Mouse (Mus musculus): Measurements from ENCODE around the gene Mvp.

- TF ChIP-seq CTCF (conservative IDR thresholded peaks at IDR 0.05; ENCODE audit: insufficient read depth, insufficient read length, low read depth, low read length), result no peak
- TF ChIP-seq POLR2A (IDR thresholded peaks at IDR 0.05; ENCODE audit: low read depth, low read length), result no peak
Measured at GRCm38 (mm10) chr7:126988816-126989215, 25.6 kb downstream of the Mvp start.
